Mouse (Mus musculus): ENCODE data around the gene Shpk. TPM values are rescaled to one million over a fixed set of nuclear protein-coding genes. Genes with fewer than 3 reads are reported as not detected.

Shpk gene
- polyA plus RNA-seq, 1 experiment: 3.3 TPM

DNA sequence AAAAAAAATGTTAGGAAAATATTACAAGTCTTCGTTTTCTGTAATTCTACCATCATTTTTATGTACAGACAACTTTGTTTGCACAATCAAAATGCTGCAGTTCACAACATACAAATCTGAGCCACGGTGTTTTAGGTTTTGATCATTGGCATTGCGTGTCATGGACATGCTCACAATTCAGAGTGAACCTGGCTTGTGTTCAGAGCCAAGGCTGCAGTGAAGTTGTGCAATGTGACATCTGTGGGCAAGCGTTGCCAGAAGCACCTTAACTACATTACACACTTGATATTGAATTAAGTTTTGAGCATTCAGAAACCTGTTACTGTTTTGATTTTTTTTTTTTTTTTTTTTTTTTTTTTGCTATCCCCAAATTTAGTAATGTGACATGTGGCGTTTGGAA, 30.8 kb downstream of the Shpk start:
- H3K4me3 ChIP-seq (ENCODE audit: extremely low read depth, insufficient read depth, insufficient read length): no peak overlapping the region
- TF ChIP-seq CTCF (IDR thresholded peaks at IDR 0.05; ENCODE audit: extremely low read depth, insufficient read depth, insufficient read length, insufficient replicate concordance) (no peak), POLR2A (IDR thresholded peaks at IDR 0.05; ENCODE audit: low read depth, low read length) (no peak)
- DNase-seq (ENCODE audit: low read depth in 1 of 2, low spot score in 2 of 2): no peak
- H3K36me3 ChIP-seq (ENCODE audit: control insufficient read depth, insufficient read depth, low read length): no peaks in the 10 kb centered on the region
- 88% methylated on average over 5 of the region's 5 CpGs for WGBS
- no peaks in the 10 kb centered on the region for H3K4me1 ChIP-seq (ENCODE audit: control insufficient read depth, insufficient read depth, insufficient read length)
- no peaks in the 10 kb centered on the region for H3K27me3 ChIP-seq (ENCODE audit: control insufficient read depth, insufficient read depth, low read length)
- H3K27ac ChIP-seq (ENCODE audit: insufficient read depth, low read length): no peak overlapping the region

GRCm38 (mm10) chr11:73232513-73232912, 33.3 kb downstream of the Shpk start:
- Histone ChIP-seq H3K4me1 (ENCODE audit: control insufficient read depth, insufficient read depth, insufficient read length) (no peaks in the 10 kb centered on the region), H3K36me3 (ENCODE audit: control insufficient read depth, insufficient read depth, low read length) (no peaks in the 10 kb centered on the region), H3K4me3 (ENCODE audit: extremely low read depth, insufficient read depth, insufficient read length) (no peak overlapping the region), H3K27me3 (ENCODE audit: control insufficient read depth, insufficient read depth, low read length) (no peaks in the 10 kb centered on the region), H3K27ac (ENCODE audit: insufficient read depth, low read length) (no peak overlapping the region)
- no peak for DNase-seq (ENCODE audit: low read depth in 1 of 2, low spot score in 2 of 2)
- WGBS: 50% methylated on average over 2 of the region's 2 CpGs
- no peak for TF ChIP-seq POLR2A (IDR thresholded peaks at IDR 0.05; ENCODE audit: low read depth, low read length)
- no peak for TF ChIP-seq CTCF (IDR thresholded peaks at IDR 0.05; ENCODE audit: extremely low read depth, insufficient read depth, insufficient read length, insufficient replicate concordance)

GRCm38 (mm10) chr11:73233992-73234391, 34.7 kb downstream of the Shpk start, which contains the start of gene Trpv1:
Gene Trpv1 (plus strand): TSS chr11:73234292.
- no peaks in the 10 kb centered on the region for H3K27me3 ChIP-seq (ENCODE audit: control insufficient read depth, insufficient read depth, low read length)
- TF ChIP-seq CTCF (IDR thresholded peaks at IDR 0.05; ENCODE audit: extremely low read depth, insufficient read depth, insufficient read length, insufficient replicate concordance) (no peak), POLR2A (IDR thresholded peaks at IDR 0.05; ENCODE audit: low read depth, low read length) (no peak)
- no peak for DNase-seq (ENCODE audit: low read depth in 1 of 2, low spot score in 2 of 2)
- H3K36me3 ChIP-seq (ENCODE audit: control insufficient read depth, insufficient read depth, low read length): no peaks in the 10 kb centered on the region
- H3K4me3 ChIP-seq (ENCODE audit: extremely low read depth, insufficient read depth, insufficient read length): no peak within 1 kb of the TSS
- no peaks in the 10 kb centered on the region for H3K4me1 ChIP-seq (ENCODE audit: control insufficient read depth, insufficient read depth, insufficient read length)
- H3K27ac ChIP-seq (ENCODE audit: insufficient read depth, low read length): no peak within 1 kb of the TSS
- WGBS: 81% methylated on average over 5 of the region's 5 CpGs

GRCm38 (mm10) chr11:73235990-73236701, 36.9 kb downstream of the Shpk start:
- no peaks in the 10 kb centered on the region for H3K36me3 ChIP-seq (ENCODE audit: control insufficient read depth, insufficient read depth, low read length)
- TF ChIP-seq CTCF (IDR thresholded peaks at IDR 0.05; ENCODE audit: extremely low read depth, insufficient read depth, insufficient read length, insufficient replicate concordance) (no peak), POLR2A (IDR thresholded peaks at IDR 0.05; ENCODE audit: low read depth, low read length) (no peak)
- no peaks in the 10 kb centered on the region for H3K4me1 ChIP-seq (ENCODE audit: control insufficient read depth, insufficient read depth, insufficient read length)
- H3K27me3 ChIP-seq (ENCODE audit: control insufficient read depth, insufficient read depth, low read length): no peaks in the 10 kb centered on the region
- no peak for DNase-seq (ENCODE audit: low read depth in 1 of 2, low spot score in 2 of 2)
- no peak overlapping the region for H3K27ac ChIP-seq (ENCODE audit: insufficient read depth, low read length)
- 29% methylated on average over 5 of the region's 5 CpGs for WGBS
- no peak overlapping the region for H3K4me3 ChIP-seq (ENCODE audit: extremely low read depth, insufficient read depth, insufficient read length)

GRCm38 (mm10) chr11:73236731-73237130, 37.5 kb downstream of the Shpk start:
- WGBS: 76% methylated on average over 3 of the region's 3 CpGs
- H3K27me3 ChIP-seq (ENCODE audit: control insufficient read depth, insufficient read depth, low read length): no peaks in the 10 kb centered on the region
- H3K27ac ChIP-seq (ENCODE audit: insufficient read depth, low read length): no peak overlapping the region
- H3K36me3 ChIP-seq (ENCODE audit: control insufficient read depth, insufficient read depth, low read length): no peaks in the 10 kb centered on the region
- no peaks in the 10 kb centered on the region for H3K4me1 ChIP-seq (ENCODE audit: control insufficient read depth, insufficient read depth, insufficient read length)
- DNase-seq (ENCODE audit: low read depth in 1 of 2, low spot score in 2 of 2): no peak
- no peak overlapping the region for H3K4me3 ChIP-seq (ENCODE audit: extremely low read depth, insufficient read depth, insufficient read length)
- TF ChIP-seq POLR2A (IDR thresholded peaks at IDR 0.05; ENCODE audit: low read depth, low read length) (no peak), CTCF (IDR thresholded peaks at IDR 0.05; ENCODE audit: extremely low read depth, insufficient read depth, insufficient read length, insufficient replicate concordance) (no peak)

DNA sequence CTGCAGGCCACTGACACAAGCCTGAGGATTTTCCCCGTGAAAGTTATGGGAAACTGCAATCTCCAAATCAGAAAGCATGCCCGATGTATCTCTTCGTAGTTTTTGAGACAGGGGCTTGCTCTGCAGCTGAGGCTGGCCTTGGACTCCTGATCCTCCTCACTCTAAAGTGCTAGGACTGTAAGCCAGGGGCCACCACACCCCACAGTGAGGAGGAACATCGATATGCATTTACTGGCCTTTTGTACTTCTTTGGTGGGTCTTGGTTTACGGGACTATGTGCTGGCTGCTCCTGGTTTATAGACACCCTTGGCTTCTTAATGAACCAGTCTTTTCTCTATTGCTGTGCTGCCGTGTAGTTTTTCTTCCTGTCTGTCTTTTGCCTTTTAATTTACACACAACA, 42.9 kb downstream of the Shpk start:
- WGBS: 86% methylated on average over 6 of the region's 6 CpGs
- no peak overlapping the region for H3K27ac ChIP-seq (ENCODE audit: insufficient read depth, low read length)

GRCm38 (mm10) chr11:73242777-73243176, 43.5 kb downstream of the Shpk start:
- 91% methylated on average over 4 of the region's 4 CpGs for WGBS
- DNase-seq (ENCODE audit: low read depth in 1 of 2, low spot score in 2 of 2): no peak
- H3K4me3 ChIP-seq (ENCODE audit: extremely low read depth, insufficient read depth, insufficient read length): no peak overlapping the region
- TF ChIP-seq POLR2A (IDR thresholded peaks at IDR 0.05; ENCODE audit: low read depth, low read length) (no peak), CTCF (IDR thresholded peaks at IDR 0.05; ENCODE audit: extremely low read depth, insufficient read depth, insufficient read length, insufficient replicate concordance) (no peak)
- H3K36me3 ChIP-seq (ENCODE audit: control insufficient read depth, insufficient read depth, low read length): no peaks in the 10 kb centered on the region
- H3K4me1 ChIP-seq (ENCODE audit: control insufficient read depth, insufficient read depth, insufficient read length): no peaks in the 10 kb centered on the region
- no peak overlapping the region for H3K27ac ChIP-seq (ENCODE audit: insufficient read depth, low read length)
- no peaks in the 10 kb centered on the region for H3K27me3 ChIP-seq (ENCODE audit: control insufficient read depth, insufficient read depth, low read length)

More for the DNA sequence above, 42.9 kb downstream of the Shpk start:
- TF ChIP-seq POLR2A (IDR thresholded peaks at IDR 0.05; ENCODE audit: low read depth, low read length) (no peak), CTCF (IDR thresholded peaks at IDR 0.05; ENCODE audit: extremely low read depth, insufficient read depth, insufficient read length, insufficient replicate concordance) (no peak)
- H3K4me1 ChIP-seq (ENCODE audit: control insufficient read depth, insufficient read depth, insufficient read length): no peaks in the 10 kb centered on the region
- no peaks in the 10 kb centered on the region for H3K27me3 ChIP-seq (ENCODE audit: control insufficient read depth, insufficient read depth, low read length)
- DNase-seq (ENCODE audit: low read depth in 1 of 2, low spot score in 2 of 2): no peak
- H3K4me3 ChIP-seq (ENCODE audit: extremely low read depth, insufficient read depth, insufficient read length): no peak overlapping the region
- no peaks in the 10 kb centered on the region for H3K36me3 ChIP-seq (ENCODE audit: control insufficient read depth, insufficient read depth, low read length)
